Mouse (Mus musculus) thymus, adult 2 months (tissue): ENCODE data around the gene Shisa9. TPM values are rescaled to one million over a fixed set of nuclear protein-coding genes. Genes with fewer than 3 reads are reported as not detected.

ENCODE experiments used
- DNase-seq: peaks from one replicate; pipeline ENCODE4 v3.0.0; 2021
- H3K27ac ChIP-seq: fragments of 200-500 bp; 2 replicates; pipeline ENCODE4 v1.5.1; 2012; ENCODE audit warnings: low read length, control low read depth; ENCODE audit not compliant: control insufficient read depth, insufficient read depth
- H3K27me3 ChIP-seq: fragments of 200-500 bp; 2 replicates; pipeline ENCODE4 v1.6.1; 2012; ENCODE audit warnings: mild to moderate bottlenecking, low read length, moderate library complexity, mixed read lengths; ENCODE audit not compliant: control insufficient read depth, insufficient read depth
- H3K36me3 ChIP-seq: fragments of 200-500 bp; 2 replicates; pipeline ENCODE4 v1.6.1; 2012; ENCODE audit warnings: mild to moderate bottlenecking, low read length, moderate library complexity; ENCODE audit not compliant: control insufficient read depth, insufficient read depth
- H3K4me1 ChIP-seq: fragments of 200-500 bp; replicated peaks from 2 replicates; pipeline ENCODE4 v1.6.1; 2012; ENCODE audit warnings: low read length; ENCODE audit not compliant: control insufficient read depth, insufficient read depth
- H3K4me3 ChIP-seq: fragments of 200-500 bp; 2 replicates; pipeline ENCODE4 v1.5.1; 2012; ENCODE audit warnings: mild to moderate bottlenecking, low read length, control low read depth, moderate library complexity; ENCODE audit not compliant: control insufficient read depth, insufficient read depth
- CTCF ChIP-seq: fragments of 200-500 bp; IDR thresholded peaks from 2 replicates; pipeline ENCODE4 v1.5.1; 2012; ENCODE audit warnings: mild to moderate bottlenecking, control low read depth, low read length, moderate library complexity, borderline replicate concordance; ENCODE audit not compliant: control insufficient read depth, poor library complexity, insufficient read depth; ENCODE audit errors: extremely low read depth
- POLR2A ChIP-seq: fragments of 200-500 bp; IDR thresholded peaks from 2 replicates; pipeline ENCODE4 v1.6.1; 2012; ENCODE audit warnings: mild to moderate bottlenecking, low read length, control low read depth, moderate library complexity; ENCODE audit not compliant: control insufficient read depth, poor library complexity, insufficient read depth; ENCODE audit errors: extremely low read depth
- WGBS: fragments of 180-500 bp; shearing (Covaris S2); methylation state at CpG from one replicate; pipeline ENCODE4 v1.1.7; 2018; 5-methylcytosine and 5-hydroxymethylcytosine counted together
- polyA plus RNA-seq: library from polyadenylated mRNA; depleted of rRNA; stranded (reverse); fragments of >200 nt; gene quantifications from 2 replicates; pipeline ENCODE4 v1.2.3, GENCODE M21; 2012

Shisa9 gene
- polyA plus RNA-seq, 1 experiment: 1.3 TPM

GRCm38 (mm10) chr16:12234289-12234688 lies 250.4 kb downstream of the Shisa9 start:
- Histone ChIP-seq H3K4me1 (no peaks in the 10 kb centered on the region), H3K4me3 (no peak overlapping the region), H3K36me3 (no peaks in the 10 kb centered on the region), H3K27ac (no peak overlapping the region), H3K27me3 (no peaks in the 10 kb centered on the region)
- whole genome bisulfite sequencing: 61% methylated on average over 2 of the region's 2 CpGs
- TF ChIP-seq CTCF (no peak), POLR2A (no peak)
- no peak for DNase-seq

GRCm38 (mm10) chr16:12238611-12239010 lies 254.7 kb downstream of the Shisa9 start:
- Histone ChIP-seq H3K27me3 (no peaks in the 10 kb centered on the region), H3K27ac (no peak overlapping the region), H3K4me1 (no peaks in the 10 kb centered on the region), H3K4me3 (no peak overlapping the region), H3K36me3 (no peaks in the 10 kb centered on the region)
- TF ChIP-seq CTCF (no peak), POLR2A (no peak)
- 82% methylated on average over 4 of the region's 4 CpGs for WGBS
- DNase-seq: no peak

GRCm38 (mm10) chr16:12259361-12259760 lies 275.4 kb downstream of the Shisa9 start:
- WGBS: 70% methylated on average over 2 of the region's 2 CpGs
- Histone ChIP-seq H3K4me3 (no peak overlapping the region), H3K36me3 (no peaks in the 10 kb centered on the region), H3K27me3 (no peaks in the 10 kb centered on the region), H3K27ac (no peak overlapping the region), H3K4me1 (no peaks in the 10 kb centered on the region)
- no peak for DNase-seq
- TF ChIP-seq CTCF (no peak), POLR2A (no peak)

- WGBS: 97% methylated on average over 2 of the region's 2 CpGs
- no peaks in the 10 kb centered on the region for H3K4me1 ChIP-seq
- DNase-seq: no peak
- H3K4me3 ChIP-seq: no peak overlapping the region
- no peak overlapping the region for H3K27ac ChIP-seq
- TF ChIP-seq POLR2A: no peak
- H3K27me3 ChIP-seq: no peaks in the 10 kb centered on the region
- H3K36me3 ChIP-seq: no peaks in the 10 kb centered on the region
These were observed 281.9 kb downstream of the Shisa9 start for GRCm38 (mm10) chr16:12265828-12266227.

GRCm38 (mm10) chr16:12300523-12300922 lies 316.6 kb downstream of the Shisa9 start:
- Histone ChIP-seq H3K4me1 (no peaks in the 10 kb centered on the region), H3K4me3 (no peak overlapping the region), H3K27me3 (no peaks in the 10 kb centered on the region), H3K36me3 (no peaks in the 10 kb centered on the region), H3K27ac (no peak overlapping the region)
- TF ChIP-seq POLR2A: no peak
- no peak for TF ChIP-seq CTCF
- WGBS: 77% methylated on average over 5 of the region's 5 CpGs
- DNase-seq: no peak

GRCm38 (mm10) chr16:12303420-12303819 lies 319.5 kb downstream of the Shisa9 start:
- no peak for DNase-seq
- no peak overlapping the region for H3K27ac ChIP-seq
- H3K4me3 ChIP-seq: no peak overlapping the region
- no peaks in the 10 kb centered on the region for H3K36me3 ChIP-seq
- TF ChIP-seq POLR2A: no peak
- TF ChIP-seq CTCF: no peak
- no peaks in the 10 kb centered on the region for H3K4me1 ChIP-seq
- H3K27me3 ChIP-seq: no peaks in the 10 kb centered on the region

GRCm38 (mm10) chr16:12307318-12307965 lies 323.5 kb downstream of the Shisa9 start:
- no peak overlapping the region for H3K27ac ChIP-seq
- TF ChIP-seq CTCF: no peak
- TF ChIP-seq POLR2A: no peak
- WGBS: 59% methylated on average over 3 of the region's 3 CpGs
- no peak for DNase-seq
- no peak overlapping the region for H3K4me3 ChIP-seq
- H3K4me1 ChIP-seq: no peaks in the 10 kb centered on the region
- no peaks in the 10 kb centered on the region for H3K36me3 ChIP-seq
- no peaks in the 10 kb centered on the region for H3K27me3 ChIP-seq
